Mouse (Mus musculus): Measurements from ENCODE around the gene Slc6a20b. TPM values are rescaled to one million over a fixed set of nuclear protein-coding genes. Genes with fewer than 3 reads are reported as not detected.
"Not testable (repeated sequence)": the region's sequence is repeated elsewhere in the genome, so short reads cannot be mapped to it uniquely, and the experiment has no call there.

The Slc6a20b gene
- total RNA-seq (2021) = not detected
- long read RNA-seq, experiment 1 = 0 reads
- long read RNA-seq, experiment 2, partial matches to known transcripts = 0 of 1 reads
- long read RNA-seq, experiment 2, other reads (novel, unspliced or antisense) = 1 of 1 reads

- no peak for DNase-seq
- Histone ChIP-seq H3K4me3 (no peak within 1 kb of the TSS), H3K27ac (no peak within 1 kb of the TSS)
- no peak for TF ChIP-seq CTCF (IDR thresholded peaks at IDR 0.05)
- intact Hi-C loops (cut with DNase I) = no loop called here
These were observed at the start of gene Slc6a20b for GRCm38 (mm10) chr9:123632281-123632680. Gene Slc6a20b (minus strand): TSS chr9:123632565.

- TF ChIP-seq CTCF (IDR thresholded peaks at IDR 0.05) = no peak
- H3K27ac ChIP-seq = no peak overlapping the region
- DNase-seq = no peak
- no peak overlapping the region for H3K4me3 ChIP-seq
- intact Hi-C loops (cut with DNase I) = no loop called here
These were observed 46.8 kb upstream of the Slc6a20b start for GRCm38 (mm10) chr9:123679198-123679597.

GRCm38 (mm10) chr9:123678327-123679105 is 46.2 kb upstream of the Slc6a20b start, which contains the start of the genes Ccr9 and Slc6a20a:
Gene Ccr9 (plus strand): TSS chr9:123678439.
Gene Slc6a20a (minus strand): TSS chr9:123678885.
- Histone ChIP-seq H3K27ac (no peak within 1 kb of the TSS), H3K4me3 (peak within 1 kb of the TSS; percentile 62)
- intact Hi-C loops (cut with DNase I) = no loop called here
- no peak for TF ChIP-seq CTCF (IDR thresholded peaks at IDR 0.05)
- DNase-seq = peak; percentile 19

GRCm38 (mm10) chr9:123665645-123666044 is 33.3 kb upstream of the Slc6a20b start:
- intact Hi-C loops (cut with DNase I) = no loop called here
- Histone ChIP-seq H3K27ac (no peak overlapping the region), H3K4me3 (no peak overlapping the region)
- peak; percentile 48 for DNase-seq
- TF ChIP-seq CTCF (IDR thresholded peaks at IDR 0.05) = peak; percentile 55

- H3K4me3 ChIP-seq; intact Hi-C loops (cut with DNase I); H3K27ac ChIP-seq; DNase-seq: not testable (repeated sequence)
These were observed 27.8 kb upstream of the Slc6a20b start for GRCm38 (mm10) chr9:123659986-123660676.

- TF ChIP-seq CTCF (IDR thresholded peaks at IDR 0.05) = no peak
- Histone ChIP-seq H3K4me3 (no peak overlapping the region), H3K27ac (no peak overlapping the region)
- no peak for DNase-seq
- intact Hi-C loops (cut with DNase I) = no loop called here
These were observed 26.6 kb upstream of the Slc6a20b start for GRCm38 (mm10) chr9:123658981-123659380.

GRCm38 (mm10) chr9:123657457-123657856 is 25.1 kb upstream of the Slc6a20b start:
- TF ChIP-seq CTCF (IDR thresholded peaks at IDR 0.05) = no peak
- Histone ChIP-seq H3K4me3 (no peak overlapping the region), H3K27ac (no peak overlapping the region)
- no peak for DNase-seq
- intact Hi-C loops (cut with DNase I) = no loop called here

GRCm38 (mm10) chr9:123651369-123651768 is 19.0 kb upstream of the Slc6a20b start:
- no peak overlapping the region for H3K27ac ChIP-seq
- no peak for TF ChIP-seq CTCF (IDR thresholded peaks at IDR 0.05)
- intact Hi-C loops (cut with DNase I) = no loop called here
- no peak for DNase-seq
- no peak overlapping the region for H3K4me3 ChIP-seq

GRCm38 (mm10) chr9:123649785-123650511 is 17.6 kb upstream of the Slc6a20b start:
- Histone ChIP-seq H3K4me3 (no peak overlapping the region), H3K27ac (no peak overlapping the region)
- DNase-seq = no peak
- TF ChIP-seq CTCF (IDR thresholded peaks at IDR 0.05) = no peak
- intact Hi-C loops (cut with DNase I) = no loop called here

- no peak overlapping the region for H3K4me3 ChIP-seq
- no peak for DNase-seq
- no peak overlapping the region for H3K27ac ChIP-seq
- no peak for TF ChIP-seq CTCF (IDR thresholded peaks at IDR 0.05)
- intact Hi-C loops (cut with DNase I) = no loop called here
These were observed 7.7 kb upstream of the Slc6a20b start for GRCm38 (mm10) chr9:123640106-123640505.

- Histone ChIP-seq H3K4me3 (no peak overlapping the region), H3K27ac (no peak overlapping the region)
- DNase-seq = no peak
- intact Hi-C loops (cut with DNase I) = no loop called here
- peak; percentile 65 for TF ChIP-seq CTCF (IDR thresholded peaks at IDR 0.05)
These were observed 6.3 kb upstream of the Slc6a20b start for GRCm38 (mm10) chr9:123638668-123639089.

GRCm38 (mm10) chr9:123638231-123638630 is 5.9 kb upstream of the Slc6a20b start:
- intact Hi-C loops (cut with DNase I) = no loop called here
- no peak overlapping the region for H3K4me3 ChIP-seq
- no peak overlapping the region for H3K27ac ChIP-seq
- no peak for TF ChIP-seq CTCF (IDR thresholded peaks at IDR 0.05)
- DNase-seq = no peak
